ENCODE assay signal across 18 mouse cellular contexts in the genomic region with DNA sequence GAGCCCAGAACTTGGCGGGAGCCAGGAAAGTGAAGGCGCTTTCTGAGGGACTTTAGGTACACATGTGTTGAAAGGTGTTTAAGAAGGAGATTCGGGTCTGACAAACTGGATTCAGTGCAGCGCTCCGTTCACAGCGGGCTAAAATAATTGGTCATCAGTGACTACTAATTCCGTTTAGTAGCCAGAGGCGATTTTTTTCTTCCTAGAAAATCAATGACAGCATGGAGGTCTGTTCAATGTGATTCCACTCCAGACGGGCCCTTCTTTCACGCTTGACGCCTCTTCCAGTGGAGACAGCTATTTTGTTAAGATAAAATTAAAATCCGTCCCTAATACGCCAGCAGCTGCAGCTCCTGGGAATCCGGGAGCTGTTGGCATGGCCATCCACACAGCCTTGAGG. TPM values are rescaled to one million over a fixed set of nuclear protein-coding genes. Genes with fewer than 3 reads are reported as not detected.
"Had no signal": no experiment of that assay in that cellular context is flagged by ENCODE, and none has a peak within 500 bp of the region (broad histone marks: within the 10 kb centered on the region; RNA-seq: fewer than 3 reads in every experiment).

No protein-coding gene starts in this region.

- H3K36me3 ChIP-seq: liver, embryonic 13.5 days; liver, embryonic 15.5 days; lung, embryonic 15.5 days; midbrain, embryonic 13.5 days; neural tube, embryonic 12.5 days; stomach, embryonic 15.5 days had no signal

- H3K4me1 ChIP-seq: liver, embryonic 13.5 days; liver, embryonic 15.5 days; megakaryocyte, embryonic 14.5 days had no signal

- H3K9ac ChIP-seq: liver, embryonic 13.5 days; liver, embryonic 15.5 days; liver, postnatal 0 days; lung, embryonic 15.5 days; midbrain, embryonic 13.5 days; neural tube, embryonic 12.5 days; stomach, embryonic 15.5 days had no signal

- H3K4me2 ChIP-seq: liver, embryonic 13.5 days; liver, embryonic 15.5 days; lung, embryonic 15.5 days; midbrain, embryonic 11.5 days; midbrain, embryonic 13.5 days; neural tube, embryonic 12.5 days; stomach, embryonic 15.5 days had no signal

- DNase-seq: liver, embryonic 13.5 days; liver, postnatal 0 days; lung, adult 2 months; lung, postnatal 14 days; lung, postnatal 36 days; right cerebral cortex, postnatal 14 days; thymus, adult 2 months; thymus, postnatal 25 days had no signal

- ATAC-seq: liver, postnatal 0 days; lung, postnatal 0 days; midbrain, embryonic 13.5 days had no signal

- H3K9me3 ChIP-seq: liver, embryonic 13.5 days; liver, embryonic 15.5 days; lung, embryonic 15.5 days; megakaryocyte, embryonic 14.5 days; midbrain, embryonic 13.5 days; neural tube, embryonic 12.5 days; stomach, embryonic 15.5 days had no signal

- H3K4me3 ChIP-seq: liver, embryonic 13.5 days; liver, embryonic 15.5 days; lung, embryonic 15.5 days; megakaryocyte, embryonic 14.5 days; midbrain, embryonic 13.5 days; neural tube, embryonic 12.5 days; stomach, embryonic 15.5 days had no signal

- H3K27ac ChIP-seq: liver, embryonic 13.5 days; liver, embryonic 15.5 days; lung, embryonic 15.5 days; macrophage; midbrain, embryonic 13.5 days; neural tube, embryonic 12.5 days; stomach, embryonic 15.5 days; stomach, postnatal 0 days had no signal

RNA-seq across cellular contexts. Expression of gene Barhl1, which starts 54.0 kb away (rescaled TPM):
- polyA plus RNA-seq: liver, embryonic 13.5 days; liver, embryonic 15.5 days; liver, postnatal 0 days; lung, embryonic 15.5 days; macrophage; stomach, postnatal 0 days had no signal
